Mouse (Mus musculus): ENCODE results near the gene Cep135. TPM values are rescaled to one million over a fixed set of nuclear protein-coding genes. Genes with fewer than 3 reads are reported as not detected.

Cep135 gene
- 0.13 and 0.39 TPM in 2 replicates for polyA plus RNA-seq (2012; rRNA removed)

- Histone ChIP-seq H3K27me3 (ENCODE audit: control insufficient read depth, insufficient read depth, low read length) (no peaks in the 10 kb centered on the region), H3K4me3 (ENCODE audit: low read depth, low read length) (peak within 1 kb of the TSS; percentile 73), H3K27ac (ENCODE audit: insufficient read depth, low read depth, low read length) (0 out of 2 replicates have a peak within 1 kb of the TSS, but pooled peaks have one; percentile 9), H3K4me1 (ENCODE audit: control insufficient read depth, insufficient read depth, insufficient read length, low read length) (no peaks in the 10 kb centered on the region), H3K36me3 (ENCODE audit: control insufficient read depth, insufficient read depth, low read length) (peaks cover 6% of the 10 kb centered on the region)
- peak; percentile 94 for TF ChIP-seq CTCF (IDR thresholded peaks at IDR 0.05; ENCODE audit: extremely low read depth, insufficient read length, insufficient replicate concordance, low read depth, low read length)
- no peak for TF ChIP-seq POLR2A (IDR thresholded peaks at IDR 0.05; ENCODE audit: low read depth, low read length)
- WGBS: under 1% methylated on average over 87 of the region's 92 CpGs
Observed at GRCm38 (mm10) chr5:76588551-76589283, at the start of gene Cep135. TSS of gene Cep135 (plus strand) at chr5:76588698.

GRCm38 (mm10) chr5:76540181-76540580 lies 48.3 kb upstream of the Cep135 start:
- no peak overlapping the region for H3K4me3 ChIP-seq (ENCODE audit: low read depth, low read length)
- peaks cover 48% of the 10 kb centered on the region for H3K36me3 ChIP-seq (ENCODE audit: control insufficient read depth, insufficient read depth, low read length)
- H3K4me1 ChIP-seq (ENCODE audit: control insufficient read depth, insufficient read depth, insufficient read length, low read length): no peaks in the 10 kb centered on the region
- no peak overlapping the region for H3K27ac ChIP-seq (ENCODE audit: insufficient read depth, low read depth, low read length)
- H3K27me3 ChIP-seq (ENCODE audit: control insufficient read depth, insufficient read depth, low read length): no peaks in the 10 kb centered on the region
- TF ChIP-seq POLR2A (IDR thresholded peaks at IDR 0.05; ENCODE audit: low read depth, low read length) (no peak), CTCF (IDR thresholded peaks at IDR 0.05; ENCODE audit: extremely low read depth, insufficient read length, insufficient replicate concordance, low read depth, low read length) (no peak)
- 82% methylated on average over 8 of the region's 8 CpGs for WGBS

- no peaks in the 10 kb centered on the region for H3K27me3 ChIP-seq (ENCODE audit: control insufficient read depth, insufficient read depth, low read length)
- no peak overlapping the region for H3K4me3 ChIP-seq (ENCODE audit: low read depth, low read length)
- H3K36me3 ChIP-seq (ENCODE audit: control insufficient read depth, insufficient read depth, low read length): peaks cover 45% of the 10 kb centered on the region
- H3K27ac ChIP-seq (ENCODE audit: insufficient read depth, low read depth, low read length): no peak overlapping the region
- TF ChIP-seq POLR2A (IDR thresholded peaks at IDR 0.05; ENCODE audit: low read depth, low read length) (no peak), CTCF (IDR thresholded peaks at IDR 0.05; ENCODE audit: extremely low read depth, insufficient read length, insufficient replicate concordance, low read depth, low read length) (no peak)
- no peaks in the 10 kb centered on the region for H3K4me1 ChIP-seq (ENCODE audit: control insufficient read depth, insufficient read depth, insufficient read length, low read length)
Observed at GRCm38 (mm10) chr5:76540842-76541241, 47.7 kb upstream of the Cep135 start.

GRCm38 (mm10) chr5:76543200-76543599 lies 45.3 kb upstream of the Cep135 start:
- Histone ChIP-seq H3K36me3 (ENCODE audit: control insufficient read depth, insufficient read depth, low read length) (peaks cover 35% of the 10 kb centered on the region), H3K27ac (ENCODE audit: insufficient read depth, low read depth, low read length) (peak overlapping the region; percentile 11; the same call in 1 of the 2 replicates), H3K4me1 (ENCODE audit: control insufficient read depth, insufficient read depth, insufficient read length, low read length) (no peaks in the 10 kb centered on the region), H3K4me3 (ENCODE audit: low read depth, low read length) (no peak overlapping the region), H3K27me3 (ENCODE audit: control insufficient read depth, insufficient read depth, low read length) (no peaks in the 10 kb centered on the region)
- 85% methylated on average over 8 of the region's 8 CpGs for WGBS
- TF ChIP-seq POLR2A (IDR thresholded peaks at IDR 0.05; ENCODE audit: low read depth, low read length) (no peak), CTCF (IDR thresholded peaks at IDR 0.05; ENCODE audit: extremely low read depth, insufficient read length, insufficient replicate concordance, low read depth, low read length) (no peak)

- Histone ChIP-seq H3K4me3 (ENCODE audit: low read depth, low read length) (no peak overlapping the region), H3K36me3 (ENCODE audit: control insufficient read depth, insufficient read depth, low read length) (peaks cover 28% of the 10 kb centered on the region), H3K4me1 (ENCODE audit: control insufficient read depth, insufficient read depth, insufficient read length, low read length) (no peaks in the 10 kb centered on the region), H3K27ac (ENCODE audit: insufficient read depth, low read depth, low read length) (no peak overlapping the region), H3K27me3 (ENCODE audit: control insufficient read depth, insufficient read depth, low read length) (no peaks in the 10 kb centered on the region)
- WGBS: 88% methylated on average over 8 of the region's 8 CpGs
- no peak for TF ChIP-seq POLR2A (IDR thresholded peaks at IDR 0.05; ENCODE audit: low read depth, low read length)
- TF ChIP-seq CTCF (IDR thresholded peaks at IDR 0.05; ENCODE audit: extremely low read depth, insufficient read length, insufficient replicate concordance, low read depth, low read length): no peak
Observed at GRCm38 (mm10) chr5:76550426-76550825, 38.1 kb upstream of the Cep135 start.

- no peak overlapping the region for H3K4me3 ChIP-seq (ENCODE audit: low read depth, low read length)
- WGBS: 37% methylated on average over 3 of the region's 3 CpGs
- no peak overlapping the region for H3K27ac ChIP-seq (ENCODE audit: insufficient read depth, low read depth, low read length)
- peaks cover 53% of the 10 kb centered on the region for H3K36me3 ChIP-seq (ENCODE audit: control insufficient read depth, insufficient read depth, low read length)
- TF ChIP-seq CTCF (IDR thresholded peaks at IDR 0.05; ENCODE audit: extremely low read depth, insufficient read length, insufficient replicate concordance, low read depth, low read length): peak; percentile 100
- TF ChIP-seq POLR2A (IDR thresholded peaks at IDR 0.05; ENCODE audit: low read depth, low read length): no peak
- H3K4me1 ChIP-seq (ENCODE audit: control insufficient read depth, insufficient read depth, insufficient read length, low read length): no peaks in the 10 kb centered on the region
- no peaks in the 10 kb centered on the region for H3K27me3 ChIP-seq (ENCODE audit: control insufficient read depth, insufficient read depth, low read length)
Observed at GRCm38 (mm10) chr5:76565321-76565720, 23.2 kb upstream of the Cep135 start.

- 72% methylated on average over 7 of the region's 7 CpGs for WGBS
- no peak overlapping the region for H3K4me3 ChIP-seq (ENCODE audit: low read depth, low read length)
Observed at GRCm38 (mm10) chr5:76574251-76574650, 14.2 kb upstream of the Cep135 start.

More at GRCm38 (mm10) chr5:76574251-76574650, 14.2 kb upstream of the Cep135 start:
- Histone ChIP-seq H3K4me1 (ENCODE audit: control insufficient read depth, insufficient read depth, insufficient read length, low read length) (no peaks in the 10 kb centered on the region), H3K27ac (ENCODE audit: insufficient read depth, low read depth, low read length) (no peak overlapping the region), H3K27me3 (ENCODE audit: control insufficient read depth, insufficient read depth, low read length) (no peaks in the 10 kb centered on the region), H3K36me3 (ENCODE audit: control insufficient read depth, insufficient read depth, low read length) (peaks cover 16% of the 10 kb centered on the region)
- TF ChIP-seq CTCF (IDR thresholded peaks at IDR 0.05; ENCODE audit: extremely low read depth, insufficient read length, insufficient replicate concordance, low read depth, low read length): no peak
- TF ChIP-seq POLR2A (IDR thresholded peaks at IDR 0.05; ENCODE audit: low read depth, low read length): no peak

All from small intestine, adult 2 months (tissue).